ENCODE assay signal across 8 mouse cellular contexts in the genomic region with DNA sequence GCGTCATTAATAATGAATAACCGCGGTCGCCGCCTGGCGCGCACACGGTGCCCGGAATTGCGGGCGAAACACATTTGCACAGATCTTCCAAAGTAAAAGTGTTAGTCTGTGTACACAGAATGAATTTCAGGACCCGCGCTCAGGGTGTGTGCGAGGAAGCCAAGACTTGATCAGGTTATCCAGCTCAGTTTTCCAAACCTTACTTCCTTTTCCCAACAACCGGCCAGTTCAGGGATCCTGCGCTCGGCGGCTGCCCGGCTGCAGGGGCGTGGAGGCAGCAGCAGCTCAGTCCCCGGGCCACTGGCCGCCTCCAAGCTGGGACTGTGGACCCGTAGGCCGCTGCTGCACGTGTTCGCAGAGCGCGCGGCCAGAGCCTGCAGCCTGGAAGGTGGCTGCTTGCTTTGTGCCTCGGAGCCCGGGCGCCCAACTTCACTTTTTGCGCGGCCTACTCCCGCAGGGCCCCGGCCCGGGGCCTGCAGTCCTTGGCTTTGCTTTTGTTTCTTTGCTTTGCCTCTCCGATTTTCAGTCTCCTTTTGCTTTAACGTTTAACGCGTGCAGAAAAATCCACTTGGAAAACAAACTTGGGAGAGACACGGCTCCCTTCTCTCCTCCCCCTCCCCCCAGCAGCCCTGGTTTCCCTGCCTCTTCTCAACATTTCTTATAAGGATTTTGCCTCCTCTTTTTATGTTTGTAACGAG. TPM values are rescaled to one million over a fixed set of nuclear protein-coding genes. Genes with fewer than 3 reads are reported as not detected.
DNase-seq lines count a peak whose midpoint lies in the region; ATAC-seq lines count a peak whose summit lies in the region.

No protein-coding gene starts in this region.

- peak overlapping the region; percentile 83 for H3K4me3 ChIP-seq in heart, embryonic 16.5 days (ENCODE audit: low read length)
- peak overlapping the region; percentile 87 for H3K4me3 ChIP-seq in limb, embryonic 13.5 days
- peak overlapping the region; percentile 88 for H3K4me3 ChIP-seq in neural tube, embryonic 14.5 days (ENCODE audit: low read depth, low read length)

- WGBS in heart, embryonic 16.5 days: under 1% methylated on average over 43 of the region's 43 CpGs
- WGBS in limb, embryonic 13.5 days: under 1% methylated on average over 43 of the region's 43 CpGs
- WGBS in neural tube, embryonic 14.5 days: under 1% methylated on average over 43 of the region's 43 CpGs

- DNase-seq in CD4-positive, CD25-positive, alpha-beta regulatory T cell, adult 2 months (ENCODE audit: low read depth, low spot score): peak; percentile 5
- peak; percentile 31 for DNase-seq in urinary bladder, postnatal 14 days (ENCODE audit: low spot score)
- no peak for DNase-seq in urinary bladder, postnatal 25 days (ENCODE audit: low spot score)
- DNase-seq in MN1 (ENCODE audit: low spot score): no peak

- H3K36me3 ChIP-seq in heart, embryonic 16.5 days (ENCODE audit: control insufficient read depth, insufficient read depth): peaks cover 3% of the 10 kb centered on the region; the same call in 1 of the 2 replicates
- H3K36me3 ChIP-seq in limb, embryonic 13.5 days: peaks cover 17% of the 10 kb centered on the region
- peaks cover 8% of the 10 kb centered on the region; the same call in 1 of the 2 replicates for H3K36me3 ChIP-seq in neural tube, embryonic 14.5 days (ENCODE audit: control insufficient read depth, insufficient read depth, low read length)

- H3K4me2 ChIP-seq in heart, embryonic 16.5 days (ENCODE audit: low read depth, low read length): peak overlapping the region; percentile 92
- peak overlapping the region; percentile 96 for H3K4me2 ChIP-seq in limb, embryonic 13.5 days (replicated peaks)
- peak overlapping the region; percentile 80 for H3K4me2 ChIP-seq in neural tube, embryonic 14.5 days (ENCODE audit: low read depth, low read length)

- H3K27me3 ChIP-seq in heart, embryonic 16.5 days (ENCODE audit: control insufficient read depth, insufficient read depth, low read length): no peaks in the 10 kb centered on the region
- H3K27me3 ChIP-seq in limb, embryonic 13.5 days: no peaks in the 10 kb centered on the region
- no peaks in the 10 kb centered on the region for H3K27me3 ChIP-seq in neural tube, embryonic 14.5 days (ENCODE audit: control insufficient read depth, insufficient read depth, low read length)

- H3K27ac ChIP-seq in heart, embryonic 16.5 days (ENCODE audit: low read length): peak overlapping the region; percentile 92
- peak overlapping the region; percentile 99 for H3K27ac ChIP-seq in limb, embryonic 13.5 days
- H3K27ac ChIP-seq in neural tube, embryonic 14.5 days (ENCODE audit: low read depth, low read length): peak overlapping the region; percentile 99

- peak overlapping the region; percentile 89 for H3K9ac ChIP-seq in heart, embryonic 16.5 days (ENCODE audit: low read length)
- peak overlapping the region; percentile 99 for H3K9ac ChIP-seq in limb, embryonic 13.5 days
- H3K9ac ChIP-seq in neural tube, embryonic 14.5 days (replicated peaks; ENCODE audit: low read depth, low read length): peak overlapping the region; percentile 98

- H3K9me3 ChIP-seq in heart, embryonic 16.5 days (replicated peaks; ENCODE audit: control insufficient read depth, low read length): no peaks in the 10 kb centered on the region
- no peaks in the 10 kb centered on the region for H3K9me3 ChIP-seq in limb, embryonic 13.5 days
- H3K9me3 ChIP-seq in neural tube, embryonic 14.5 days (ENCODE audit: control insufficient read depth, low read length): no peaks in the 10 kb centered on the region

- no peak for ATAC-seq in CD4-positive, CD25-positive, alpha-beta regulatory T cell, adult 4 months
- ATAC-seq in heart, embryonic 16.5 days (replicated peaks; ENCODE audit: extremely low read depth, insufficient read depth, low FRiP score): 0 out of 2 replicates have a peak, but pooled peaks have one; percentile 14
- no peak for ATAC-seq in limb, embryonic 13.5 days (ENCODE audit: low FRiP score, low read depth)
- ATAC-seq in neural tube, embryonic 14.5 days (ENCODE audit: low read depth): peak; percentile 15; the same call in 1 of the 2 replicates

- peaks cover 25% of the 10 kb centered on the region for H3K4me1 ChIP-seq in heart, embryonic 16.5 days (ENCODE audit: control insufficient read depth, insufficient read depth, low read length)
- peaks cover 38% of the 10 kb centered on the region for H3K4me1 ChIP-seq in limb, embryonic 13.5 days
- peaks cover 20% of the 10 kb centered on the region for H3K4me1 ChIP-seq in neural tube, embryonic 14.5 days (ENCODE audit: control insufficient read depth, insufficient read depth, low read length)

RNA-seq across cellular contexts. Expression of a gene that starts 4.0 kb away (rescaled TPM):
- under 1 TPM; 0.23 to 0.79 TPM for polyA plus RNA-seq in CD4-positive, CD25-positive, alpha-beta regulatory T cell, adult 4 months (2017; shearing (Covaris generic))
- polyA plus RNA-seq in heart, embryonic 16.5 days (2015; fragmentation: Nextera tagmentation; extraction: Ambion mirVana): 15.0 TPM in 2 replicates
- 76.6 and 82.3 TPM in 2 replicates for polyA plus RNA-seq in limb, embryonic 13.5 days (2015; fragmentation: Nextera tagmentation; extraction: Ambion mirVana)
- polyA plus RNA-seq in neural tube, embryonic 14.5 days (2014; fragmentation: Nextera tagmentation; extraction: Ambion mirVana): 143 and 145 TPM in 2 replicates

RNA-seq across cellular contexts. Expression of a gene that starts 7.0 kb away (rescaled TPM):
- not detected for polyA plus RNA-seq in CD4-positive, CD25-positive, alpha-beta regulatory T cell, adult 4 months (2017; shearing (Covaris generic))
- not detected in 2 replicates for polyA plus RNA-seq in heart, embryonic 16.5 days (2015; fragmentation: Nextera tagmentation; extraction: Ambion mirVana)
- not detected in 2 replicates for polyA plus RNA-seq in limb, embryonic 13.5 days (2015; fragmentation: Nextera tagmentation; extraction: Ambion mirVana)
- polyA plus RNA-seq in neural tube, embryonic 14.5 days (2014; fragmentation: Nextera tagmentation; extraction: Ambion mirVana): not detected in 2 replicates

Comparison
In these comparisons a context has a peak if more than half of its experiments do, and no peak if none do; other contexts are left out.
1. DNase-seq: peak in CD4-positive, CD25-positive, alpha-beta regulatory T cell, adult 2 months (single experiment) and urinary bladder, postnatal 14 days (single experiment); none in urinary bladder, postnatal 25 days (single experiment) and MN1 (single experiment).
2. ATAC-seq: peak in heart, embryonic 16.5 days (single experiment) and neural tube, embryonic 14.5 days (single experiment); none in CD4-positive, CD25-positive, alpha-beta regulatory T cell, adult 4 months (single experiment) and limb, embryonic 13.5 days (single experiment).
3. Peak in every context shown above with its lines, with median percentiles within 50 percentile points of each other: H3K27ac ChIP-seq, H3K4me2 ChIP-seq, H3K4me3 ChIP-seq and H3K9ac ChIP-seq.